Mouse (Mus musculus) thymus, postnatal 36 days (tissue): ENCODE results near the gene Insr.
A peak's percentile ranks its signal among the peaks of the same experiment; 100 is the strongest.
"Not testable (repeated sequence)": the region's sequence is repeated elsewhere in the genome, so short reads cannot be mapped to it uniquely, and the experiment has no call there.

Source experiments
- DNase-seq, 2 experiments: peaks; one replicate each; pipeline ENCODE4 v3.0.0; 2022; ENCODE audit warnings: mixed read lengths in 2 of 2

Insr gene

DNA sequence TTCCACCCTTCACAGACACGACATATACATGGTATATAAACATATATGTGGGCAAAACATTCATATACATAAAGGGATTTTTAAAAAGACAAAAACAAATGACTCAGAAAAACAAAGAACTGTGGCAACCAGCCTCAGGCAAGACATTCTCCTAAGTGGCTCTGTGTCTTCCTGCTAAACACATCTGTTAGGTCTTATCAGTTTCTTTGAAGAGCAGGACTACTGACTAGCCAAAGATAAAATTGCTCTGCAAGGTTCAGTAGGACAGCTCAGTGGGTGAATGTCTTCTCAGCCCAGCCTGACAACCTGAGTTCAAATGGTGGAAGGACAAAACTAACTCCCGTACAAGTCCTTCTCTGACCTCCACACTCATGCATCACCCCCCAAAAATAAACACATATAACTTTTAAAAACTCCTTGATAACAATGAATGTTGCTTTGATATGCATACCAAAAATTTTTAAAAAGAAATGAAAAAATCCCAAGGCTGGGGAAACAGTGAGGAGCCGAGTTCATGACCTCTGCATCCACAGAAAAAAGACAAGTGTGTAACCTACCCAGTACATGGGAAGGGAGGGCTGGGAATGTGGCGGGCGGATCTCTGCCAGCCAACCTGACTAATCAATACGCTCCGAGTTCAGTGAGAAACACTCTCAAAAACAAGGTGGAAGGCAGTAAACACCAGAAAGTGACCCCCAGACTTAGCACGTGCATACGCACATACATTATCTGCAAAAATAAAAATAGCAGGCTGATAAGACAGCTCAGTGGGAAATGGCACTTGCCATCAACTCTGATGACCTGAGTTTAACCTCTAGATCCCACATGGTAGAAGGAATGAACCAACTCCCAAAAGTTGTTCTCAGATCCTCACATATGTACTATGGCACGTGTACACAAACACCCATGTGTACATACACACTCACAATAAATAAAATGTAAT lies 49.0 kb downstream of the Insr start:
- DNase-seq = no peak

DNA sequence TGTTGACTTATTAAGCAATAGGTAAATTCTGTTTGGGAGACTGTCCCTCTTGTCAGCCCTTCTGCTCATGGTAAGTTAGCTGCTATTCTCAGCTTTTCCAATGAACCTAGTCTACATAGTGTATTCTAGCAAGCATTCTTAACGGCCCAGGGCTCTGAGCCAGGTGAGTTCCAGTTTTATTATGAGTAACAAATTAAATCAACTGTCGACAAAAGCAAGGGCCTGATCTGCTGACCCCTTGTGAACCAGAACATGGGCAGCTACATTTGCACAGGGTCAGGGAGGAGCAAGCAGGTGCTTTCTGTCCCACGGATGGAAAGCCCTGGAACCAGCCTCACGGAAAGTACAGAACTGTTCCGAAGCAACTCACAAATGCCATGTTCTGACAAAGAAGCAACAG lies 52.0 kb downstream of the Insr start:
- DNase-seq = no peak

DNA sequence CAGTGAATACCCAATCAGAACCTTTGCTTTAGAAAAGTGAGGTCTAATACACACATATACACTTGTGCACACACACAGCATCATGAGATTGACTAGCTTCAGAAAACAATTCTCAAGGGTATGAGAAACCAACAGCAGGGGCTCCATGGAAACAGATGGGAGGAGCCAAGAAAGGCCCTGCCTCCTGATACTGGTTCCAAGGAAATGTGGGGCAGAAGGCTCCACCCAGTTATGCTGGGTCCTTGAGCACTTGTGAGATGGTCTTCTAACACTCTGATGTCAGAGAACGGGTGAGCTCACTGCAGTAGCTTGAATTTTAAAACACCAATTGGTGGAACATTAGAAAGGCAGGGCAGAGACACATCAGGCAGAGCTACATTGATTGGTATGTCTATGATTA lies 53.7 kb downstream of the Insr start:
- no peak for DNase-seq

DNA sequence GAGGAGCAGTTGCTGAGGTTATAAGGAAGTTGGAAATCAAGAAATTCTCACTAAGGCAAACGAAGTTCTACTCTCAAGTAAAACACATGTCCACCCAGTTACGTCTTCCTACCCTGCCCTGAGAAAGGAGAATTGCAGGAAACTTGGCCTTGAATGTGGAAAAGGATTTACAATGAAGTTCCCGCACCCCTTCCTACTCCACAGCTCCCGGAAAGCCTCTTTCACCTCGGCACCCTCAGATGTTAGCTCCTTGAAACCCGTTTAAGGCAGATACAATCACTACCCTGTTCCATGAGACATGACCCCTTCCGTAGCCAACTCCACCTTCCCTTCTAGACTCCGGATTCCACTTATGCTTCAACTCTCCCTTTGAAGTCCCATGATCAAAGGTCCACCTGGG lies 54.2 kb downstream of the Insr start:
- no peak for DNase-seq

DNA sequence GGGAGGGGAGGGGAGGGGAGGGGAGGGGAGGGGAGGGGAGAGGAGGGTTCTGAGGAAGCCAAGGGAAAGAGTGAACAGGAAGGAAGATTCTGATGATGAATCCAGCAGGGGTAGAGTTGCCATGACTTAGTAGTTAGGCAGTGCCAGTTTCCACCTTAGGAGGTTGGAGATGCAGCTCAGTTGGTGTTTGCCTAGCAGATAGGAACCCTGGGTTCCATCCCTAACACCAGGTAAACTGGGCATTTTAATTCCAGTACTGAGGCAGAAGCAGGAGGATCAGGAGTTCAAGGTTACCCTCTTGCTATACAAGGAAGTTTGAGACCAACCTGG lies 56.8 kb downstream of the Insr start:
- DNase-seq = no peak

DNA sequence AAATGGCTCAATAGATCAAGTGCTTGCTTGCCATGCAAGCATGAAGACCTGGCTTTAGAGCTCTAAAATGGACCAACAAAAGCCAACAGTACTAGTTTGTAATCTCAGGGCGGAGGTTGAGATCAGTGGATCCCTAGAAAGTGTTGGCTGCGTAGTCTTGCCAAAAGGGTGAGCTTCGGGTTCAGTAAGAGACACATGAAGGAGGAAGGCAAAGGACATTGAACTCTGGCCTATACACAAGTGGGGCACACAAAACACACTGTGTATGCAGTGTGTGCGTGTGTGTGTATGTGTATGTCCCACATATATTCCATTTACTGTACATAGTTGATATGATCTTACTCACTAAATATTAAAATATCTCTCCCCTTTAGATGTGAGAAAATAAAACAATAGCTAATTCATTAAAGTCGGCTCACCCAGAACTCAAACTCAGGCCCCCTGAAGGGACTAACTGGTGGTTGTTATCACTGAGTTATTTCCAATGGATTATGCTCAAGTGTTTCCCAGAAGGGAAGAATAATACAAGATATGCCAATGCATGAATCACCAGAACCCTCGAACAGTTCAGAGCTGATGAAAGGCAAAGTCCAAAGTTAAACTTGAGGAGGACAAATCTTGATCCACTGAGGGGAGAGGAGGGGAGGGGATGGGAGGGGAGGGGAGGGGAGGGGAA lies 57.3 kb downstream of the Insr start:
- DNase-seq = no peak

DNA sequence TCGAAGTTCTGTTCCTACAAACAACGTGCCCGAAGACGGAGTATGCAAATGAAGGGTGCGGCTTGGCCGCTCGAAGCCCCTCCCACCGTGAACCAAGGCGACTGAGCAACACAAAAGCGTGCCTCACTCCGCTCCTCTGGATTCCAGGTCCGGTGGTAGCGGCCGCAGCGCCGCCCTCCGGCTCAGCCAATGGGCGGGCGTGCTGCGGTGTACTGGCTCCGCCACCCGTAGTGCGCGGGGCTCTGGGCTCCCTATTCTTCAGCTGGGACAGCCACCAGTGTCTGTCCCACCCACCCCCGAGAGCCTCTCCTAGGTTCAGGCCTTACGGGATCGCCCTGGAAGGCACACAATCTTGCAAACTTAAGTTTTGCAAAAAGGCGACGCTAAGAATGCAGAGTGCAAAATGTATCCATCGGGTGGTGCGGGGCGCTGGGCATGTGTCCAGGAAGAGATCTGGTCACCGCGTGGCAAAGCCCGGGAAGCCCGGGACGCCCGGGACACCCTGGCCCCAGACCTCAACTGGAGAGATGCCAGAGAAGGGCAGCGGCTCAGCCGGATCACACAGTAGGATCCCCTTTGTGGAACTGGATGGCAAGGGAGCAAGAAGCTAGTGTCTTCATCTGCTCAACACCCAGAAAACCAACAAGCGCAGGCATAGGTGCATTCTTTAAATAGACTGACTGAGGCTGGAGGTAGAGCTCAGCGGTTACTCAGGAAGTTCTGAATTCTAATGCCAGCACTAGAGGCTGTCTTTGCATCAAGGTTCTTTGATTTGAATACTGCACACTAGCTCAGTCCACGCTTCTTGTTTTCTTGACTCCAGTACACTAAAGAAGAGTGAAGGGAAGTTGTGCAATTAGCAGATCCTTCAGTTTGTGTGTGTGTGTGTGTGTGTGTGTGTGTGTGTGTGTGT lies 58.1 kb downstream of the Insr start:
- DNase-seq = peak; percentile 91 to 97

DNA sequence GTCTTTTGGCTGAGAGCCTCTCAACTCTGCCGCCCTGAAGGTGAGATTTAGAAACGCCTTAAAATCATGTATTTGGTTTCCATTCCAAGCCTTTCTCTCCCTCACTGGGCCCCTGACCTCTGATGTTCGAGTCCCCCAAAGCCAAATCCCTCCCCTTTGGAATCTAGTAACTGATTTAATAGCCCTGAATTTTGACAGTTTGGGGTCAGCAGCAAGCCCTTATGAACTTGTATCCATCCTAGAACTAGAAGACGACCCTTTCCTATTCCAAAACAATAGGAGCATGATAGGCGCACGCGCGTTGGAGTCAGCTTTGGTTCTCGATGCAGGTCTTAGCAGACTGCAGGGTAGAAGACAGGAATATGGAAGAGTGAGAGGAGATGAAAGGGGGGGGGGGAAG lies 58.9 kb downstream of the Insr start:
- DNase-seq = no peak

DNA sequence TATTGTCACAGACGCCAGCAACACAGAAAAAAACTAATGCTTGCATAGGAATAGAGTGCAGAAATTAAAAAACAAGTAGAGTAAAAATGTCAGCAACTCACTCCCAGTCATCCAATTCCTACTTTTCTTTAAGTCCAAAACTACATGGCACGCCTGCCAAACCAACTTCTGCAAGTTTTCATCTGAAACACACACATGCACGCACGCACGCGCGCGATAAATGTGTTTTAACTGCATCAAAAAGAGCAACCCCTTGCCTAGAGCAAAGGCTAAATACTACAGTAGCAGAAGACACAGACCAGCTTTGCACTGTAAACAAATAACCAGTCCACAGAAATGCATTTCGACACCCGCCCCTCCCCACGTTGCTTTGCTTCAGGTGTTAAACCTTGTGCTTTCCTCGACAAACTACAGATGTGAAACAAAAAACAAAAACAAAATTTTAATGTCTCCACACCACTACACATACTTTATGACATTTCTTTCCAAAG lies 59.5 kb downstream of the Insr start:
- DNase-seq = no peak

DNA sequence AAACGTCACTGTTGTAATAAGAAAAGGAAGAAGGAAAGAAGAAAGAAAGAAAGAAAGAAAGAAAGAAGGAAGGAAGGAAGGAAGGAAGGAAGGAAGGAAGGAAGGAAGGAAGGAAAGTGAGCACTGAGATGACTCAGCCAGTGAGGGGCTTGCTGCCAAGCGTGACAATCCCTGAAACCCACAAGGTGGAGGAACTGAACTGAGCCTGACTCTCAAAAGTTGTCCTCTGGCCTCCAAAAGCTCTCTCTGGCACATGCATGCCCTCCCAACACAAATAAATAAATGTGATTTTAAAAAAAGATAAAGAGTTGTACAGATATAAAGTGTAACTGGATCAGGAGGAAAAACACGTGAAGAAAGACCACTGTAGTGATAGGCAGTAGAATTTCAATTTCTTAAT lies 60.2 kb downstream of the Insr start:
- DNase-seq = no peak

DNA sequence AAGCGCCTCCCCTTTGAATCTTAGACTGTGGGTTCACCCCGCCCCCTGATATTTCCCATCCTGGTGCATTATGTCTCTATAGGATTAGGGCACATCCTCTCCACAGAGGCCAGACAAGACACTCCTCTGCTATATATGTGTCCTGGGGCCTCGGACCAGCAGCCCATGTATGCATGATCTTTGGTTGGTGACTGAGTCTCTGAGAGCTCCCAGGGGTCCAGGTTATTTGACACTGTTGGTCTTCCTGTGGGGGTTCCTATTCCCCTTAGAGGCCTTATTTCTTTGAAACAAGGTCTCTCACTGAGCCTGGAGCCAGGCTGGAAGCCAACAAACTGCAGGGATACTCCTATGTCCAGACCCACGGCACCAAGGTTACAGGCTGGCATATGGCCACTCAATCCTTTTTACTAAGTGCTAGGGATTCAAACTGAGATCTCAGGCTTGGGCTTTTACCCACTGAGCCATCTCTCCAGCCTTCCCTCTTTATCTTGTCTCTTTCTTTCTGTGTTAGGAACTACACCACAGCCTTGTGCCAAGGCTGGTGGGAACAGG lies 62.8 kb downstream of the Insr start:
- DNase-seq = no peak

DNA sequence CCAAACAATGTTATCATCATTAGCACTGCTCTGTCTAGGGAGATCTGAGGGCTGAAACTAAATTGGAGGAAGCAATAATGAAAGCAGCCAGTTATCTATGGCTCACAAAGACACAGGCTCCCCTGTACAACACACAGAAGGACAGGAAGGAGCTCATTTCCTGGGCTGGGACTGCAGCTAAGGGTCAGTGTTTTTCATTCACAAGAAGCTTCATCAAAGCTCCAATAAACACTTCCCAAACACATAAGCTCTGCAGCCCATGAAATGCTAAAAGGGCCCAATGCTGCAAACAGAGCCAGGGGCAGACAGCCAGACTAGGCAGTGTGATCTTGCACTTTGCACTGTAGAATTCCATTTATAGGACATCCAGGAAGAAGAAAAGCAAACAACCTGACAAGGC lies 63.9 kb downstream of the Insr start:
- no peak for DNase-seq

DNA sequence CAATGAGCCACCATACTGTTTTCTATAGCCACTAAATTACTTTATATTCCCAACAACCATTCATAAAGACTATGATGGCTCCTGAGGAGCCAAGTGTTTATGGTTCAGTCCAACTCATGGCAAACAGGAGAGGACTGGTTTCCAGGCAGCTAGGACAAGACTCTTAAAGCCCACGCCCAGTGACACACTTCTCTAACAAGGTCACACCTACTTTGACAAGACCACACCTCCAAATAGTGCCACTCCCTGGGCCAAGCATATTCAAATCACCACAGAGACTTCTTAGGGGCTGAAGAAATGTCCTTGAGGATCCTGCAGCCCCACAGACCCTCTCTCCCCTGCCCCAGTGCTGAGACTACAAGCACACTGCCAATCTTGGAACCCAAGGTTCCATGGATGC lies 64.8 kb downstream of the Insr start:
- no peak for DNase-seq

DNA sequence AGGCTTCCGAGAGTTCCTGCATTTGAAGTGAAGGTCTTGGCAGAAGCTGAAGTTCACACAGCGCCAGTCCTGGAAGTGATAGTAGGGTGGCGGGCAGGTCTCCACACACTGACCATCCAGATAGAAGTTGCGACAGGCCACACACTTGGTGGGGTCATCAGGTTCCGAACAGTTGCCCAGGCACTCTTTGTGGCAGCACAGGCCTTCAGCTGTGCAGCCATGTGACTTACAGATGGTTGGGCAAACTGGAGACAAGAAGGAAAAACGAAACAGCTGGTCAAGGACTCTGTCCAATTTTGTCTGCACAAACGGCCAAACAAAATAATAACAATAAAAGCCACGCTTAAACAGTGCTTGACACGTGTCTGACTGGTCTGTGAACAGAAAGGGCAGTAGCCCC lies 68.0 kb downstream of the Insr start:
- no peak for DNase-seq

DNA sequence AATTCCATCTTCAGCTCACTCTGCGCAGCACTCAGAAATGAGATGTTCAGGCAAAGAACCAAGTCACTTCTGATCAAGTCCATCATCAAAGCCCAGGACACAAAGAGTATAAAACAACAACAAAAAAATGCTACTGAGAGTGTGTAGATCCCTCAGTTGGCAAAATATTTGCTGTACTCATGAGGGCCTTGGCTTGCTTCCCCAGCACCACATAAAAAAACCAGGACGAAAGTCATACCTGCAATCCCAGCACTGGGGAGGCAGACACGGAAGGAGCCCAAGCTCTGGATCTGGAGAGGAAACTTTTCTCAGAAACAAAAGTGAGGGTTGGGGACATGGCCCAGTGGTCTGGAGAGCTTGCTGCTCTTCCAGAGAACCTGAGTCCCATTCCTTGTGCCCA lies 69.5 kb downstream of the Insr start:
- DNase-seq = no peak

DNA sequence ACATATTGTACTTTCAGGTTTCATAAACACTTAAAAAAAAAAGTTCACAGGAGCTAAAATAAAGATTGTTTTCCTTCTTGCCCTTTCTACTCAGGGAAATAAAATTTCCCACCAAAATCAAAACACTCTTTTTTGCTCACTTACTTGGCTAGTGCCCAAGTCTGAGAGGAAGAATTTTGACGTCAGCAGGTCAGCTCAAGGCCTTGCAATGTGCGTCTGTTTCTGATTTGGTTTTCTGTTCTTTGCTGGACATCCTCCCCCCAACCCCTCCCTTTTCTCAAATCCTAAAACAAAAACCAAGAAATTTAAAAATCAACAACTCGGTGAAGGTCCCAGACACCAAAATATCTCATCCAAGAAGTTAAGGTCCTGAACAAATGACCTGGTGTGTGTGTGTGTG lies 70.1 kb downstream of the Insr start:
- DNase-seq = no peak

DNA sequence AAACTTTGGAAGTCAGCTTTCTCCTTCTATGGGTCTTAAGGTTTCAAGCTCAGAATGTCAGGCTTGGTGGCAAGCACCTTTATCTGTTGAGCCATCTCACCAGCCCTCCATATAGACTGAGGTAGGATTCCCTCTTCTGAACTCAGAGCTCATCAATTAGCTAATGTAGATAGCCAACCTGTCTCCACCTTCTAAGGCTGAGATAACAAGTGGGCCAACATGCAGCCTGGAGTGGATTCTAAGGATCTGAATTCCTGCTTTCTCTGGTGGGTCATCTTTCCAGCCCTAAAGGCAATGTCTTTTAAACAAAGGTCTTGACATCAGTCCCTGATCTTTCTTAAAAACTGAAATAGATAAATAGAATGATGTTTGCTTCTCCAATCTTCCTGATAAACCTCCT lies 70.7 kb downstream of the Insr start:
- no peak for DNase-seq

DNA sequence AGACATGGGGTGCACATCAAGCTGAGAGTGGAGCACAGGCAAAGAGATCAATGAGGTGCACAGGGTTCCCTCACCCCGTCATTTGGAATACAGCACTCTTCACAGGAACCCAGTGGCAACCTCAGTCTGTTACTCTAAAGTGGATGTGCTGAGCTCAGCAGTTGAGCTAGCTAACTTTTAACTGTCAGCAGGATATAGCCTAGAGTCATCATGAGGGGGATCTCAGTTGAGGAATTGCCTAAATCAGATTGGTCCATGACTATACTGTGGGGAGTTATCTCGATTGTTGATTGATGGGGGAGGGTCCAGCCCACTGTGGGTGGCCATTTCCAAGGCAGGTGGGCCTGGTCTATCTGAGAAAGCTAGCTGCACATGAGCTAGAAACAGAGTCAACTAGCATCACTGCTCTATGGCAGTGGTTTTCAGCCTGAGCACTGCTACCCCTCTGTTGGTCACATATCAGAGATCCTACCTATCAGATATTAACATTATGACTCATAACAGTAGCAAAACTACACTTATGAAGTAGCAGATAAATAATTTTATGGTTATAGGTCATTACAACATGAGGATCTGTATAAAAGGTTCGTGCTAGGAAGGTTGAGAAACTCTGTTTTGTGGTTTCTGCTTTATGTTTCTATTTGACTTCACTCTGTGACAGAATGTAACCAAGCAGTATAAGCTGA lies 74.5 kb downstream of the Insr start:
- DNase-seq = no peak

DNA sequence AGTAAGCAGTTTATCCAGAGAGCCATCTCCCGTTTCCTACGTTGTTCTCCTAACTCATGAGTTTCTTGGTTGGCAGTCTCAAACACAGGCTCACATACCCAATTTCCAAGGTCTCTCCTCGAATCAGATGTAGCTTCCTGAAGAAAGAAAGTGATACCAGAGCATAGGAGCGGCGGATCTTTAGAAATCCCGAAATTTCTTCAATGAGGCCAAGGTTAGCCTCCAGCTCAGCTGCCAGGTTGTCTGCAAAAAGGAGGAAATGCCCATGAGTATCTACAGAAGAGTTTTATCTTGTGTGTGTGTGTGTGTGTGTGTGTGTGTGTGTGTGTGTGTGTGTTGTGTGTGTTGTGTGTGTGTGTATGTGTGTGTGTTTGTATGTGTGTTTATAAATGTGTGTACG lies 76.6 kb downstream of the Insr start:
- DNase-seq = no peak

DNA sequence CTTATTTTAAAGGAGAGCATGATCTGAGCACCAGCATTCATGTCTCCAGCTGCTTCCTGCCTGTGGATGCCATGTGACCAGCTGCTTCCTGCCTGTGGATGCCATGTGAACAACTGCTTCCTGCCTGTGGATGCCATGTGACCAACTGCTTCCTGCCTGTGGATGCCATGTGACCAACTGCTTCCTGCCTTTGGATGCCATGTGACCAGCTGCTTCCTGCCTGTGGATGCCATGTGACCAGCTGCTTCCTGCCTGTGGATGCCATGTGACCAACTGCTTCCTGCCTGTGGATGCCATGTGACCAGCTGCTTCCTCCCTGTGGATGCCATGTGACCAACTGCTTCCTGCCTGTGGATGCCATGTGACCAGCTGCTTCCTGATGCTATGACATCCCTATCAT lies 85.1 kb downstream of the Insr start:
- DNase-seq = not testable (repeated sequence)

DNA sequence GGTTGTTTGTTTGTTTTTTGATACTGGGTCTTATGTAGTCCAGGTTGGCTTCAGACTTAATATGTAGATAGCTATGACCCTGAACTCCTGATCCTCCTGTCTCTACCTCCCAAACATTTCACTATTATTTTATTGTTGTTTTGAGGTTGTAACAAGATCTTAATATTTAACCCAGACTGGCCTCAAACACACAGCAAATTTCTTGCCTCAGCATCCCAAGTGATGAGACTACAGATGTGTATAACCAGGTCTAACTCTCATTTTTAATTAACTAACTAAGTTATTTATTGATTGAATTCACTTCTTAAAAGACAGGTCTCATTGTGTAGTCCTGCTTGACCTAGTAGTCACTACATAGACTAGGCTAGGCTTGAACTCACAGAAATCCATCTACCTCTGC lies 88.4 kb downstream of the Insr start:
- no peak for DNase-seq

DNA sequence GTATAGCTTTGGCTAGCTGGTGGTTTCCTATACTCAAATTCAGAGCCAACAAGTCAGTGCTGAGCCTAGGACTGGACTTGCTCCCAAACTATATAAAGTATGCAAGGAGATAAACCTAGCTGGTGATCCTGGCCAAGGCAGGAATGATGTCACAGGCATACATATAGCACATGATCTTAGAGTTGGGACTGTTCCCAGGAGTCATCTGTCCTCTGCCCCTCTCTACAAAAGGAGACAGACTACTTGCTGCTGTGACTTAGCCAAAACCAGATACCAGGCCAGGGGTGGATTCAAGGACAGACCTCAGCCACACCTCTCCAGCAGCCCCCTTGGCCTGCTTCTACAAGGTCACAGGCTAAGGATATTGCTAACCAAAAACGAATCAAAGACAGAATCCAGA lies 92.0 kb downstream of the Insr start:
- DNase-seq = no peak
